Mouse (Mus musculus) naive thymus-derived CD4-positive, alpha-beta T cell, adult 5 months (primary cell): ENCODE measurements around the gene Vmn2r38. TPM values are rescaled to one million over a fixed set of nuclear protein-coding genes. Genes with fewer than 3 reads are reported as not detected.

Source experiments
- polyA plus RNA-seq: library from polyadenylated mRNA; unstranded; fragments of 100-300 nt; shearing (Covaris generic); gene quantifications from one replicate; pipeline ENCODE4 v1.2.1, GENCODE M21; 2017

Gene Vmn2r38
- polyA plus RNA-seq, result 0.15 TPM

GRCm38 (mm10) chr7:9097781-9098180 lies at the start of gene Vmn2r38:
Gene Vmn2r38 (minus strand): TSS chr7:9097881.

GRCm38 (mm10) chr7:9030698-9031097 lies 67.0 kb downstream of the Vmn2r38 start, which contains the start of gene Vmn2r39:
Gene Vmn2r39 (minus strand): TSS chr7:9030798.

Other genes starting within 250 kb of the Vmn2r38 start
- gene Vmn2r40, start 166.4 kb downstream of the Vmn2r38 start, polyA plus RNA-seq, result not detected
- 0.11 TPM for gene Vmn2r39, start 67.1 kb downstream of the Vmn2r38 start, polyA plus RNA-seq
- gene Vmn2r37, start 125.8 kb upstream of the Vmn2r38 start, polyA plus RNA-seq, result not detected